Mouse (Mus musculus) ES-Bruce4 (cell line): ENCODE measurements at regions not wholly inside any gene's neighbourhood (a gene's known extent, or its start where the extent isn't known, plus 50 kb on each side); places are given as distances from the start of the nearest gene placed in this dataset.

Experiments used
- H3K27ac ChIP-seq: 2 replicates; pipeline ENCODE4 v1.5.1; 2012; ENCODE audit warnings: low read length, inconsistent platforms; ENCODE audit not compliant: insufficient read depth
- H3K27me3 ChIP-seq: 2 replicates; pipeline ENCODE4 v1.6.1; 2012; ENCODE audit warnings: mild to moderate bottlenecking, low read length, inconsistent platforms; ENCODE audit not compliant: control insufficient read depth, poor library complexity, insufficient read depth, severe bottlenecking
- H3K36me3 ChIP-seq: 2 replicates; pipeline ENCODE4 v1.6.1; 2012; ENCODE audit warnings: inconsistent platforms, mild to moderate bottlenecking, low read length, moderate library complexity; ENCODE audit not compliant: control insufficient read depth, poor library complexity, insufficient read depth, severe bottlenecking
- H3K4me1 ChIP-seq: one replicate; pipeline ENCODE4 v1.8.1; 2011; ENCODE audit warnings: low read length; ENCODE audit not compliant: control insufficient read depth, insufficient read depth
- H3K4me3 ChIP-seq: 2 replicates; pipeline ENCODE4 v1.5.1; 2011; ENCODE audit warnings: low read depth, mild to moderate bottlenecking, low read length
- H3K9ac ChIP-seq: 2 replicates; pipeline ENCODE4 v1.6.1; 2012; ENCODE audit warnings: low read depth, mild to moderate bottlenecking, inconsistent platforms; ENCODE audit not compliant: poor library complexity, severe bottlenecking
- H3K9me3 ChIP-seq: replicated peaks from 2 replicates; pipeline ENCODE4 v1.6.1; 2012; ENCODE audit warnings: mild to moderate bottlenecking, low read length, inconsistent platforms; ENCODE audit not compliant: control insufficient read depth, poor library complexity, insufficient read depth, severe bottlenecking
- CTCF ChIP-seq: IDR thresholded peaks from one replicate; pipeline ENCODE4 v1.8.1; 2011; ENCODE audit warnings: low read depth, low read length
- EP300 ChIP-seq: IDR thresholded peaks from 2 replicates; pipeline ENCODE4 v1.6.1; 2011; ENCODE audit warnings: low read depth, low read length; ENCODE audit not compliant: insufficient read depth
- POLR2A ChIP-seq: IDR thresholded peaks from one replicate; pipeline ENCODE4 v1.8.1; 2011; ENCODE audit warnings: low read length; ENCODE audit not compliant: insufficient read depth

DNA sequence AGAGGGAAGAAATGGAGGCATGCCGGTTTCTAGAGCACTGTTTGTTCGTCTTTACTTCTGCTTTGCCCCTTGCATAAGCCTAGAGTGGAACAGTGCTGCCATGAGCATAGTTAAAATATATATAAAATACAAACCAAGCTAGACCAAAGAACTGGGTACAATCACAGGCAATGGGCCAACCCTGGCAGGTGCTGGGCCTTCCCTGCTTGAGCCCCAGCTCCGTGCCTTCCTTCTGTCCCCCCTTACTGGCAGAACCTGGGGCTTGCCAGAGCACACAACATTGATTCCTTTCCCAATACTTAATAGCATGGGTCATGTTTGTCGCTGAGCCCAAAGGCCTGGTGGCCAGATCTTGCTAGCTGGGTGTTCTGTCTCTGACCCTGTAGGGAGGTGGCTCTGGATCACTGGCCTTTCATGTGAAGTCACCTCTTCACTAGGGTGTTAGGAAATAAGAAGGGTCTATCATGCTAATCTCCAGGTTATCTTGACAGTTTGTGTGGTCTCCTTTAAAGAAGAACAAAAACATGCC, 150.3 kb upstream of the Npvf start:
- no peaks in the 10 kb centered on the region for H3K9me3 ChIP-seq
- TF ChIP-seq CTCF (no peak), EP300 (no peak), POLR2A (no peak)
- H3K27ac ChIP-seq = no peak overlapping the region
- no peaks in the 10 kb centered on the region for H3K36me3 ChIP-seq
- H3K4me1 ChIP-seq = no peaks in the 10 kb centered on the region
- no peak overlapping the region for H3K9ac ChIP-seq
- no peaks in the 10 kb centered on the region for H3K27me3 ChIP-seq
- no peak overlapping the region for H3K4me3 ChIP-seq

DNA sequence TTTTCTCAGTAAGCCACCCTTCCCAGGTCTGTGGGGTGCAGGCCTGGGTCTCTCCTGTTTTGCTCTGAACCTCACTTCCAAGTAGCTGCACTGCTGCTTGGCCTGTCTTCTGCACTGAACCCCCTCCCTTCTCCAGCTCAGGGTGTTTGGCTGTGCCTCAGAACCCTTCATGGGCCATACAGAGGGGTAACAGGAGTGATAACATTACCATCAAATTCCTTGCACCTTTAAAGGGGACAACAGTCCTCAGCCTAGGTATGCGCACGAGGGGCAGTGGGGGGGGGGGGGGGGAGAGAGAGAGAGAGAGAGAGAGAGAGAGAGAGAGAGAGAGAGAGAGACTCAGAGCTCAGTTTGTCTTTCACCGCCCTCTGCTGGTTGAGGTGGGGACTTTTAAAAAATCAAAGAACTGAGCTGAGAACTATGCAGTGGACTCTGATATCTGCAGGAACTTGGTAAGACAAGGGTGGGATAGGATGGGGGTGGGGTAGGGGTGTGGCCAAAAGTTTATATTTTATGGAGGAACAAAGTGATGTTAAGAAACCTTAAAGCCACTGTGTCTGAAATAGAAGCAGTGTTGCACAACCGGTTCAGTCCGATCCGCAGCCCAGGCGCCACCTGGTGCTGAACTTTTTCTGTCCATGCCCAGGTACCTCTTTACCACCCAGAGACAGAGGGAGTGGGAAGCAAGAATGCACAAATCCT, 152.3 kb upstream of the Npvf start:
- Histone ChIP-seq H3K27ac (no peak overlapping the region), H3K27me3 (no peaks in the 10 kb centered on the region), H3K9me3 (no peaks in the 10 kb centered on the region), H3K9ac (no peak overlapping the region), H3K4me3 (no peak overlapping the region), H3K36me3 (no peaks in the 10 kb centered on the region), H3K4me1 (no peaks in the 10 kb centered on the region)
- TF ChIP-seq EP300 (no peak), CTCF (peak; percentile 29), POLR2A (no peak)

DNA sequence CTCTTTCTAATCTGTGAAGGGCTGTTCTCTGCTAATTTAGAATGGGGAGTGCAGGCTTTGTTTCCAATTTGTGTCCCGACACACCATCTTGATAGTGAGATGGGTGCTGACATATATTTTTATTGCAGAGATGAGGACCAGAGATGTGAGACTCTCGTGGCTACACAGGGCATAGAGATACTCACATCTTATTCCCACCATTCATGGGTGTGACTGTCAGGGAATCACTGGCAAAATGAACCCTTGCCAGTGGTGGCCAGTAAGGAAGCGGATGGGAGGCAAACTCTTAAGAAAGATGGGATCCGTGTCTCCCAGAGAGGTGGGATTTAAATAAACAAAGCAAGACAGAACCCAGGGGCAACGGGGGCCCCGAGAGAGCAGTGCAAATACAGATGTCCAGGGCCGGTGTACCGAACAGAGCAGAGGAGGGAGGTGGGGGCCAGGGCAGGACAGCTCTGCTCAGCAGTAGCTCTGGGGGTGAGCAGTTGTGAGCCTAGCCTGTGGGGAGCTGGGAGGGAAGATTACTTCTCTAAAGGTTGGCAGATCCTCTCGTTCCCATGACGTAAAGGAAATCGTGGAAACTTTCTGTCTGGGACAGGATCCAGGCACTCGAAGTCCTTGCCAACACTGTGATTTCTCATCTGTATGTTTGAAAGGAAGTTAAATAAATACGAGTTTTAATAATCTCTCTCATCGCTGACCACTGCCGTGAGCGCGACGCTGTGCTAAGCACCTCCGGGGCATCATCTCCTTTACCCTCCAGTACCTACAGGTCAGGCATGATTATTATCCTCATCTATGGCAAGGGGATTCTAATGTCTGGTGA, 153.2 kb upstream of the Npvf start:
- no peak overlapping the region for H3K4me3 ChIP-seq
- H3K9ac ChIP-seq = no peak overlapping the region
- H3K4me1 ChIP-seq = no peaks in the 10 kb centered on the region
- no peaks in the 10 kb centered on the region for H3K36me3 ChIP-seq
- TF ChIP-seq EP300 (no peak), POLR2A (no peak), CTCF (no peak)
- no peak overlapping the region for H3K27ac ChIP-seq
- no peaks in the 10 kb centered on the region for H3K27me3 ChIP-seq
- H3K9me3 ChIP-seq = no peaks in the 10 kb centered on the region

DNA sequence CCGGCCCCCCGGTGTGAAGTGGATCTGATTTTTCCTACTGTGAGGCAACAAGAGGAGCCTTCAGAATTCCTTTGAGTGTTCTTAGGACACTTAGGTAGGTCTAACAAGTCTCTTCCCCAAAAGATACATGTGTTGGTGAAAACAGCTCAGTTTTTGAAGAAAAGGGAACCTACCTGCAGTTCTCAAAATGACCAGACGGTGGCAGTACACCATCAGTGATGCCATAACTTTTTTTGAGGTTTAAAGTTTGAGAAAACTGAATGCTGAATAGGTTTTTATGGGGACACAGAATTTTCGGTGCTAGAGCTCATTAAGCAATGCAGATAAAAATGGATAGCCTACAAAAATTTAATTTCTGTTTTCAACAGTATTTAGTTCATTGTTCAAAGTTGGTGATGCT, 153.9 kb upstream of the Npvf start:
- H3K27me3 ChIP-seq = no peaks in the 10 kb centered on the region
- no peaks in the 10 kb centered on the region for H3K36me3 ChIP-seq
- no peak overlapping the region for H3K9ac ChIP-seq
- TF ChIP-seq POLR2A = no peak
- TF ChIP-seq EP300 = no peak
- TF ChIP-seq CTCF = peak; percentile 31
- H3K27ac ChIP-seq = no peak overlapping the region
- no peaks in the 10 kb centered on the region for H3K4me1 ChIP-seq
- no peak overlapping the region for H3K4me3 ChIP-seq
- H3K9me3 ChIP-seq = no peaks in the 10 kb centered on the region

DNA sequence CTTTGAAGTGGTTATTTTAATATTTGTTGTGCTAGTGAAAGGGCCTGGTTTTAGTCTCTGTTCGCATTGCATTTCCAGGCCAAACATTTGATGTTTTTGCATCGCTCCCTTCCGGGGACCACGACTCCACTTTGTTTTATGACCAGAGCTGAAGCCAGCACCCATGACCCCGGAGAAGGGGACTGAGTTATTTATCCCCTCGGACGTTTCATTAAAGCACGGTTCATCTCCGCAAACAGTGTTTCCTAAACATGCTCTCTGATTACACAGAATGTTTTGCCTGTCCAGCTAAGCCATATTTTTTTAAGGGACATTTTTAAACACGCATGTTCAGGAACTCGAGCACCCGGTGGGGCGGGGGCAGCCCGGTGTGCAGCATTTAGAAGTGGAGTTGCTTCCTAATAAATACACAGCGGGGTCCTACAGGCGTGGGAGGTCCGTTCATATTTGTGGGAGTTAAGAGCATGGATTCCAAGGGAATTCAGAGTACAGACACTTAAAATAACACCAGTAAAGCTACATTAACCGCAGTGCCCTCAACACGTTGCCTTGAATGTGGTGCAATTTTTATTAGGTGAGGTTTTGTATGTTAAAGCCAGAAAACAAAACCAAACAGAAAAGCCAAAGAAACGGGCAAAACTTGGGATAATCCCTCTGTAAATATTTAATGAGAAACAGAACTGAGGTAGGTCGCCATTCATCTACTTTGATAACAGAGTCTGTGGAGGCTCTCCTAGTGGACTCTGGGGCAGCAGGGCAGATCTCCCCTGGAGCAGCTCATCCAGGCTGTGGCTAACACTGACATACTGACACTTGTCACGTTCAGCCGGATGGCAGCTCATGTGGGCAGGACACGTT, 154.8 kb upstream of the Npvf start:
- no peak overlapping the region for H3K27ac ChIP-seq
- no peaks in the 10 kb centered on the region for H3K9me3 ChIP-seq
- TF ChIP-seq CTCF (no peak), POLR2A (no peak), EP300 (no peak)
- H3K9ac ChIP-seq = no peak overlapping the region
- H3K27me3 ChIP-seq = no peaks in the 10 kb centered on the region
- no peak overlapping the region for H3K4me3 ChIP-seq
- no peaks in the 10 kb centered on the region for H3K36me3 ChIP-seq
- no peaks in the 10 kb centered on the region for H3K4me1 ChIP-seq
